Mouse (Mus musculus): ENCODE results near the gene Dock3. TPM values are rescaled to one million over a fixed set of nuclear protein-coding genes. Genes with fewer than 3 reads are reported as not detected.

Gene Dock3
- polyA plus RNA-seq (2011; ENCODE audit: insufficient read depth, insufficient read length, low read depth, missing spikeins) = 4.5 and 6.3 TPM in 2 replicates

DNA sequence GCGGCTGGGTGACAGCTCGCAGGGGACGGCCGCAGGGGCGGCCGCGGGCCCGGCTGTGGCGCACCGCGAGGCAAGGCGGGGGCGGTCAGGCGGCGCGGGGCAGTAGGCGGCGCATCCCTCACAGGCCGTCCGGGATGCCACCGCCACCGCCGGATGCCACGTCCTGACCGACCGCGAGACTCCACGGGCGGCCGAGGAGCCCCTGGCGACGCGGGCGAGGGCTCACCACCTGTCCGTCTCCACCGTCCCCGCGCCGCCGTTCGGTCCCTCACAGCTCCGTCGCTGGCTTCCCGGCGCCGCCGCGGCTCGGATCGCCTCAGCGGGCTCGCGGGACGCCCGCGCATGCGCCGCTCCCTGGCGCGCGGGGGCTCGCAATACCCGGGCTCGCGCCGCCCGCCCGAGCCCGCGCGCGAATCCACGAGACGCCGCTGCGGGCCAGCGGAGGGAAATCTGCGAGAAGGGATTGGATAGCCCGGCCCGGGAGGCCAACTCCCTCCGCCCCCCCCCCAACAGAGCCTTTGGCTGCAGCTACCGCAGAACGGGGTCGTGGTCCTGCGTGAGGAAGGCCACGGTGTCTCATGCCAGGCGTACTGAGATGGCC is at the start of gene Dock3:
Gene Dock3 (minus strand): TSS at position 371 of the 601 bp plus-strand sequence.
- Histone ChIP-seq H3K36me3 (ENCODE audit: control insufficient read depth, insufficient read depth, low read length, poor library complexity, severe bottlenecking) (no peaks in the 10 kb centered on the region), H3K27me3 (ENCODE audit: control insufficient read depth, insufficient read depth, low read length, poor library complexity, severe bottlenecking) (peaks cover 29% of the 10 kb centered on the region), H3K27ac (ENCODE audit: insufficient read depth, low read length) (no peak within 1 kb of the TSS), H3K9ac (ENCODE audit: low read depth, poor library complexity, severe bottlenecking) (peak within 1 kb of the TSS; percentile 99), H3K4me3 (ENCODE audit: low read depth, low read length) (peak within 1 kb of the TSS; percentile 85), H3K9me3 (replicated peaks; ENCODE audit: control insufficient read depth, insufficient read depth, low read length, poor library complexity, severe bottlenecking) (no peaks in the 10 kb centered on the region), H3K4me1 (ENCODE audit: control insufficient read depth, insufficient read depth, low read length) (no peaks in the 10 kb centered on the region)
- TF ChIP-seq CTCF (IDR thresholded peaks at IDR 0.05; ENCODE audit: low read depth, low read length) = no peak
- no peak for TF ChIP-seq EP300 (IDR thresholded peaks at IDR 0.05; ENCODE audit: insufficient read depth, low read depth, low read length)
- TF ChIP-seq POLR2A (IDR thresholded peaks at IDR 0.05; ENCODE audit: insufficient read depth, low read length) = no peak

DNA sequence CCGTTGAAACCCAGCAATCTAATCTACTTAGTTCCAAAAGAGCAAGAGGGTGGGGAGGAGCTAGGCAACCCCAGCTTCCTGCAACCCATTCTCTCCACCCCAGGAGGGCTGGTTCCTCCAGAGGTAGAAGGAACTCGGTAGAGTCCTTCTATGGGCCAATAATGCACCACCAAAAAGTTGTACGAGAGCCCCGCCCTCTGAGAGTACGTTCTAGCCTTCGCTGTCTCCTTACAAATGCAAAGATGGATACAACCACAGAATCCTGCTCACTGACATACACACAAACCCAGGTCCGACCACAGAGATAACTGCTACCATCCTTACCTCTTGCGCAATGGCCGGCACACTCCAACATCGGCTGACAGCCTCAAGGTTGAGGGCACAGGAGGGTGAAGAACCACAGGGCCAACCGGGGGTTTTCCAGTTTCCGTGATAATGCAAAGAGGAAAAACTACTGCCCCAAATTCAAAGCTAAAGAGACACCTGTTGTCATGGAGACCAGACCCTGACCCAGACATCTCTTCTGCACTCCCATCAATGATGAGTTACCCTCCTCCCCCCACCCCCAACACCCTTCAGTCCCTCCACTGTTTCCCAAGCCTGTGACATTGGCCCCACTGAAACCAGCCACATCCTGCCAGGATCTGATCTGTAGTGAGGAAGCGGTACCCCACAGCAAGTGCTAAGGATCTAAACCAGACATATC is 48.8 kb upstream of the Dock3 start:
- peak overlapping the region; percentile 93 for H3K27ac ChIP-seq (ENCODE audit: insufficient read depth, low read length)
- no peaks in the 10 kb centered on the region for H3K27me3 ChIP-seq (ENCODE audit: control insufficient read depth, insufficient read depth, low read length, poor library complexity, severe bottlenecking)
- H3K9ac ChIP-seq (ENCODE audit: low read depth, poor library complexity, severe bottlenecking) = no peak overlapping the region
- H3K4me1 ChIP-seq (ENCODE audit: control insufficient read depth, insufficient read depth, low read length) = peaks cover 12% of the 10 kb centered on the region
- TF ChIP-seq EP300 (IDR thresholded peaks at IDR 0.05; ENCODE audit: insufficient read depth, low read depth, low read length) (no peak), CTCF (IDR thresholded peaks at IDR 0.05; ENCODE audit: low read depth, low read length) (no peak), POLR2A (IDR thresholded peaks at IDR 0.05; ENCODE audit: insufficient read depth, low read length) (no peak)
- H3K4me3 ChIP-seq (ENCODE audit: low read depth, low read length) = peak overlapping the region; percentile 31
- no peaks in the 10 kb centered on the region for H3K9me3 ChIP-seq (replicated peaks; ENCODE audit: control insufficient read depth, insufficient read depth, low read length, poor library complexity, severe bottlenecking)
- H3K36me3 ChIP-seq (ENCODE audit: control insufficient read depth, insufficient read depth, low read length, poor library complexity, severe bottlenecking) = no peaks in the 10 kb centered on the region

DNA sequence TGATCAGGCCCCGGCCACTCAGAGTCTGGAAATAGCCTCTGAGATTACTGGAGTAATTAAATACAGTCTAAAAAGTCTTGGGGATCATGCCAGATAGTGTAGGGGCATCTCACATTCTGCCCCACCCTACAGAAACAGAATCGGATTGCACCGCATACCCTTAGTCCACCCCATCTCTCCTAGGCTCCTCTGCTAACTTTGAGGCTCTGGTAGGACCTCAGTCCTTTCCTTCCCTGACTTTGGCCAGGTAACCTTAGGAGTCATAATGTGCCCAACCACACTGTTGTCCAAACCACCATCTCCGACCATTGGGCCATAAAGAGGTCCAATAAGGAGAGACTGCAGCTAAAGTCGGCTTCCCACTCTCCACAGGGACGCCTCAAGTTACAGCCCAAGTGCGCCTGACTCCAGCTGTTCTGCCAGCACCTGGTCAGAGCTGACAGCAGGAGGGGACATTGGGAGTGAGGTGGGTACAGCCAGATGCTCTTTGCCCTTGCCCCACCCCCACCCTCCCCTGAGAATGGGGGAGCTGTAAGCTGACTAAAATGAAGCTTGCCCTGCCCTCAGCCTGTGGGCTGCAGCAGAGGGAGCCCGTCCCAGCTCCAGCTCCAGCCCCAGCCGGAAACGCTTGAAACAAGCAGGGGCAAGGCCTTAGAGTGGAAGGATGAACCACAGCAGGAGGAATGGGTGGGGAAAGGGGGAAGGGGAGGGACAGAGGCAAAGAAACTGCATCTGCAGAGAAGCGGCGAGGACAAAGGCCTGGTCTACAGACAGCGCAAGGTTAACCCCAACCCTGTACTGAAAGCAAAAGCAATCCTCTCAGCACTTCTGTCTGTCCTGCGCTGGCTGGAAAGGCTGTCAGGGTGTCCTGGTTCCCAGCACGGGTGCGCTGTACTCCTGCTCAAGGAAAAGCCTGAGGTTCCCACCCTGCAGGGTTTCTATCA is 47.9 kb upstream of the Dock3 start:
- H3K9ac ChIP-seq (ENCODE audit: low read depth, poor library complexity, severe bottlenecking) = no peak overlapping the region
- H3K4me1 ChIP-seq (ENCODE audit: control insufficient read depth, insufficient read depth, low read length) = peaks cover 9% of the 10 kb centered on the region
- H3K27ac ChIP-seq (ENCODE audit: insufficient read depth, low read length) = peak overlapping the region; percentile 93
- no peak for TF ChIP-seq POLR2A (IDR thresholded peaks at IDR 0.05; ENCODE audit: insufficient read depth, low read length)
- TF ChIP-seq CTCF (IDR thresholded peaks at IDR 0.05; ENCODE audit: low read depth, low read length) = no peak
- no peak; the same call in 1 of the 2 replicates for TF ChIP-seq EP300 (IDR thresholded peaks at IDR 0.05; ENCODE audit: insufficient read depth, low read depth, low read length)
- peak overlapping the region; percentile 31 for H3K4me3 ChIP-seq (ENCODE audit: low read depth, low read length)
- no peaks in the 10 kb centered on the region for H3K9me3 ChIP-seq (replicated peaks; ENCODE audit: control insufficient read depth, insufficient read depth, low read length, poor library complexity, severe bottlenecking)
- H3K36me3 ChIP-seq (ENCODE audit: control insufficient read depth, insufficient read depth, low read length, poor library complexity, severe bottlenecking) = no peaks in the 10 kb centered on the region
- no peaks in the 10 kb centered on the region for H3K27me3 ChIP-seq (ENCODE audit: control insufficient read depth, insufficient read depth, low read length, poor library complexity, severe bottlenecking)

DNA sequence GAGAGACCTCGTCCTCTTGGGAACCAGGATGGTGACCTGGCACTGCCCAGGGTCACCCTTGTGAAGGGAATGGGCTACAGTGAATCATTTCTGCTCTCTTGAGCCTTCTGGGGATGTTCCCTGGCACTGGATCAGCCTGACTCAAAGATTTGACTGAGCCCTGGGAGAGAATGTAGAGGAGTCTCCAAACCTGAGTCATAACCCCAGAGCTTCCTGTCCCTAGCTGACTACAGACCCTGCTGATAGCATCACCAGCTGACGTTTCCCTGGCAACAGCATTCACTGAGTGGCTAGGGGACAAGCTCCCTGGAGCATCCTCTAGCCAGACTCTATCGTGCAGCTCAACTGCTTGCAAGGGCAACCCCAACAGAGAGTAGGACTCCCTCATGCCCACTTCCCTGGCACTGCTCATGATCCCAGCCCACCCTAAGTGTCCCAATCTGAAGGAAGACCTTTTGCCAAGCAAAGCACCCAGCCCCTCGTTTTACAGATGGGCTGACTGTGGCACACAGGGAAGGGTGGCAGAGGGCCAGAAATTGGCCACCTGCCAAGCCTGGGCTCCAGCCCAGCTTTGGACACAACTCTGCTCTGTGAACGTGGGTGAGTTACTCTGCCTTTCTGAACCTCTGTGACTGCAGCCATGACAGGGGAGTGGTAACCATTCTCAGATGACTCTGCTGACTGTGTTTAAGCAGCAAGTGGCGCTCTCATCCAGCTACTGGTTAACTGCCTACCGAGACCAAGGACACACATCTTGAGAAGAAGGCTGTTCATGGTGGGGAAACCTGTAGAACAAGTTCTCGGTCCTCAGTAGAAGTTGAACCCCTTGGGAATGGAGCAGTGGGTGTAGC is 47.0 kb upstream of the Dock3 start:
- no peaks in the 10 kb centered on the region for H3K9me3 ChIP-seq (replicated peaks; ENCODE audit: control insufficient read depth, insufficient read depth, low read length, poor library complexity, severe bottlenecking)
- no peaks in the 10 kb centered on the region for H3K36me3 ChIP-seq (ENCODE audit: control insufficient read depth, insufficient read depth, low read length, poor library complexity, severe bottlenecking)
- no peak for TF ChIP-seq CTCF (IDR thresholded peaks at IDR 0.05; ENCODE audit: low read depth, low read length)
- no peak for TF ChIP-seq EP300 (IDR thresholded peaks at IDR 0.05; ENCODE audit: insufficient read depth, low read depth, low read length)
- no peak for TF ChIP-seq POLR2A (IDR thresholded peaks at IDR 0.05; ENCODE audit: insufficient read depth, low read length)
- H3K27me3 ChIP-seq (ENCODE audit: control insufficient read depth, insufficient read depth, low read length, poor library complexity, severe bottlenecking) = no peaks in the 10 kb centered on the region
- H3K27ac ChIP-seq (ENCODE audit: insufficient read depth, low read length) = peak overlapping the region; percentile 93
- H3K4me3 ChIP-seq (ENCODE audit: low read depth, low read length) = no peak overlapping the region
- H3K9ac ChIP-seq (ENCODE audit: low read depth, poor library complexity, severe bottlenecking) = no peak overlapping the region
- H3K4me1 ChIP-seq (ENCODE audit: control insufficient read depth, insufficient read depth, low read length) = peaks cover 9% of the 10 kb centered on the region

DNA sequence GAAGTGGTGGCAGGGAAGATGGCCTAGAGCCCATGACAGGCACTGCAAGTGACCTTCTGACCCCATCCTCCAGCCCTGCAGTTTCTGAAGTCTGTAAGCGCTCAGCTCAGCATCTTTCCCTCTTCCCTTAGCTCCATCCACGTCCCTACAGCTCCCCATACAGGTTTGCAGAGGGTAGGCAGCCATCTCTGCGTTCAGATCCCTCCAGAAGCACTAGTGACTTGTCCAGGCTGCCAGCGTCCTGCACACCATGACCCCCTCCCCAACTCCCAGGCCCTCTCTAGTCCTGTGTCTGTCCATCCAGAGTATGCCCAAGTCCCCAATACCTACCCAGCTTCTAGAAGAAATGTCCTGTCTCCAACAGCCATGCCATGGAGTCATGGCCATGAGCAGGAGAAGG is 46.4 kb upstream of the Dock3 start:
- Histone ChIP-seq H3K4me1 (ENCODE audit: control insufficient read depth, insufficient read depth, low read length) (peaks cover 9% of the 10 kb centered on the region), H3K36me3 (ENCODE audit: control insufficient read depth, insufficient read depth, low read length, poor library complexity, severe bottlenecking) (no peaks in the 10 kb centered on the region), H3K9ac (ENCODE audit: low read depth, poor library complexity, severe bottlenecking) (no peak overlapping the region), H3K9me3 (replicated peaks; ENCODE audit: control insufficient read depth, insufficient read depth, low read length, poor library complexity, severe bottlenecking) (no peaks in the 10 kb centered on the region), H3K27ac (ENCODE audit: insufficient read depth, low read length) (no peak overlapping the region), H3K4me3 (ENCODE audit: low read depth, low read length) (no peak overlapping the region), H3K27me3 (ENCODE audit: control insufficient read depth, insufficient read depth, low read length, poor library complexity, severe bottlenecking) (no peaks in the 10 kb centered on the region)
- TF ChIP-seq POLR2A (IDR thresholded peaks at IDR 0.05; ENCODE audit: insufficient read depth, low read length) (no peak), CTCF (IDR thresholded peaks at IDR 0.05; ENCODE audit: low read depth, low read length) (no peak)

All from ES-Bruce4 (cell line).